Mouse (Mus musculus): ENCODE measurements around the gene Dnttip1.
"Not testable (repeated sequence)": the region's sequence is repeated elsewhere in the genome, so short reads cannot be mapped to it uniquely, and the experiment has no call there.

Dnttip1 gene

GRCm38 (mm10) chr2:164779481-164780086 is 33.8 kb downstream of the Dnttip1 start, which contains the start of gene Tnnc2:
Gene Tnnc2 (minus strand): TSS chr2:164779967.
- DNase-seq (ENCODE audit: low read depth, low spot score), result no peak

DNA sequence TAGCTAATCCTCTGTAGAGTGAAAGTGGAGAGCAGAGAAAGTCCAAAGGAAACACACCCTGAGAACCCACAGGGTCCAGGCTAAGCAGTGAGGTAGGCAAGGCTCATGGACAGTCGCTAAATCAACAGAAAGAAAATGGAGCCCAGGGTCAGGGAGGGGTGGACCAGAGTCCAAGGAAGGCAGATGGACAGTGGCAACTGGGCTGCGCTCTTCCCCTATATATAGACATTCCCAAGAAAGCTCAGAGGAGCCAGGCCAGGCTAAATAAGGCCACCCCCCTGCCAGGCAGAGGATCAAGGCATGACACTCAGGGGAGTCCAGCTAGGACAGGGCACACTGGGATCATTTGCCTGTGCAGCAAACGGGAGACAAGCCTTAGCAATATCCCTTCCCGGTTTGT is 36.1 kb downstream of the Dnttip1 start:
- DNase-seq (ENCODE audit: low read depth, low spot score), result no peak

- DNase-seq (ENCODE audit: low read depth, low spot score), result no peak
Measured at GRCm38 (mm10) chr2:164783926-164784581, 38.3 kb downstream of the Dnttip1 start.

- no peak for DNase-seq (ENCODE audit: low read depth, low spot score)
Measured at GRCm38 (mm10) chr2:164784869-164785420, 39.2 kb downstream of the Dnttip1 start.

- peak; percentile 71 for DNase-seq (ENCODE audit: low read depth, low spot score)
Measured at GRCm38 (mm10) chr2:164785481-164786387, 40.0 kb downstream of the Dnttip1 start, which contains the start of gene Snx21. Gene Snx21 (plus strand): TSS chr2:164785823.

DNA sequence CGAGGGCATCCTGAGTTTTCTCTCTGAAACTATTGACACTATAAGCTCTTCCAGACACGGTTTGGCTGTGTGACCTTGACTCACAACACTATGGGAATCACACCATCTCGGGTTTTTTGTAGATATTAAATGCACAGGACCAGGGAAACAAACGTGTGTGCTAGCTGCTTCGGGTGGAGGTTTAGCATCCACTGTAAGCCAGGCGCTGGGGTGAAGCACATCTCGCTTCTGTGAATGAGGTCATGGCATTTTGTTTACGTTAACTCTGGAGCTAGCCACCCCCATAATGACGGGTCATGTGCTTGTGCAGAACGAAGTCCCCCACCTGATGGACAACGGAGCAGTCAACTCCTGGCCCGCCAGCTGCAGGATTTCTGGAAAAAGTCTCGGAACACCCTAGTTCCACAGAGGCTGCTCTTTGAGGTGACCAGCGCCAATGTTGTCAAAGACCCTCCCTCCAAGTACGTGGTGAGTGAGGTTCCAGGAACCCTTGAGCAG is 40.7 kb downstream of the Dnttip1 start:
- DNase-seq (ENCODE audit: low read depth, low spot score), result no peak

- DNase-seq (ENCODE audit: low read depth, low spot score), result no peak
Measured at GRCm38 (mm10) chr2:164787032-164787431, 41.2 kb downstream of the Dnttip1 start.

GRCm38 (mm10) chr2:164787779-164788178 is 42.0 kb downstream of the Dnttip1 start:
- no peak for DNase-seq (ENCODE audit: low read depth, low spot score)

GRCm38 (mm10) chr2:164788411-164788810 is 42.6 kb downstream of the Dnttip1 start:
- no peak for DNase-seq (ENCODE audit: low read depth, low spot score)

DNA sequence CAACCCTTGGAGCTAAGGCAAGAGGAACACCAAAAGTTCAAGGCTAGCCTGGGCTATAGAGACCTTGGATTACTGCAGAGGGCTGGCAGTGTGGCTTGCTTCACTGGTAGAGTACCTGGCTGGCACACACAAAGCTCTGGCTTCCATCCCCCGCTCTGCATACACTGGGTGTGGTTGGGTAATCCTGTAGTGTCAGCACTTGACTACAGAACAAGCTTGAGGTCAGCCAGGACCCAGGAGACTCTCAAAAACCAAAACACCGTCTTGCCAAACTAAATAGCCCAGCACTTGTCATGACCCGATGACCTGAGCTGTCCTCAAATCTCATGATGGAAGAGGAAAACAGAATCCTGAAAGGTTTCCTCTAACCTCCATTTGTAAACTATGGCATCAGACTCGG is 44.7 kb downstream of the Dnttip1 start:
- DNase-seq (ENCODE audit: low read depth, low spot score), result no peak

GRCm38 (mm10) chr2:164791841-164792261 is 46.1 kb downstream of the Dnttip1 start:
- no peak for DNase-seq (ENCODE audit: low read depth, low spot score)

GRCm38 (mm10) chr2:164792400-164793190 is 46.8 kb downstream of the Dnttip1 start:
- DNase-seq (ENCODE audit: low read depth, low spot score), result no peak

DNA sequence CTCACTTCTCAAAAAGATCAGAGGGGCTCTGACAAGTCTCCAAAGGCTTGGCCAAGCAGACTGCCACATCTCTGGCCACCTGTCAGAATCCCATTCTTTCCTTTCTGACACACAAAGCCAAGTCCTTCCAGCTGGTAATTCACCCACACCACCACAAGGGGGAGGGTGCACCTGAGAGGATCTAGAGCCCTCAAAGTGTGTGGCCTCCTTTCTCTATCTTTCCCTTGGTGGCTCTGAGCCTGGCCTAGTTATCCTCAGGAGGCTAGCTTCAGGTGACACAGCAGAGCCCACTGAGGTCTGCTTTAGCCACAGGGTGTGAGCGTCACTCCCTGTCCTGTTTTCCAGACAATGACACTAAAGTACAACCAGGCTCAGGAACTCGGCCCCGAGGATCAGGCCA is 47.5 kb downstream of the Dnttip1 start:
- DNase-seq (ENCODE audit: low read depth, low spot score), result no peak

- no peak for DNase-seq (ENCODE audit: low read depth, low spot score)
Measured at GRCm38 (mm10) chr2:164793772-164794171, 48.0 kb downstream of the Dnttip1 start.

- peak; percentile 74 for DNase-seq (ENCODE audit: low read depth, low spot score)
Measured at GRCm38 (mm10) chr2:164794293-164794692, 48.5 kb downstream of the Dnttip1 start.

DNA sequence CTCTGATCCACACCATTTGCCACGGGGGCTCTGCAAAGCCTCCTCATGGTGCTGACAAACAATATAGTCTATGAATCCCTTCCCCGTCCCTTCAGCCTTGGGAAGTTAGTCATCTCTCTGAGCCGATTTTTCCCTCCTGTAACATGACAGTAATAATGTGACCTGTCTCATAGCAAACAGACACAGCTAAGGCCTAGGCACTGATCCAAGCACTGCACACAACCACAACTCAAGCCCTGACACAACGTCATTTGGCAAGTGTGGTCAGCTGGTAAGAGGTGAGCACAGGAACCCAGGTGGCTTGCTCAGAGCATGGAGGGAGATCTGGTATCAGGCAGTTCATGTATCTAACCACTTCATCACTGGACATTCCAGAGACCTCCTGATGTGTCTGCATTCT is 50.1 kb downstream of the Dnttip1 start:
- no peak for DNase-seq (ENCODE audit: low read depth, low spot score)

DNA sequence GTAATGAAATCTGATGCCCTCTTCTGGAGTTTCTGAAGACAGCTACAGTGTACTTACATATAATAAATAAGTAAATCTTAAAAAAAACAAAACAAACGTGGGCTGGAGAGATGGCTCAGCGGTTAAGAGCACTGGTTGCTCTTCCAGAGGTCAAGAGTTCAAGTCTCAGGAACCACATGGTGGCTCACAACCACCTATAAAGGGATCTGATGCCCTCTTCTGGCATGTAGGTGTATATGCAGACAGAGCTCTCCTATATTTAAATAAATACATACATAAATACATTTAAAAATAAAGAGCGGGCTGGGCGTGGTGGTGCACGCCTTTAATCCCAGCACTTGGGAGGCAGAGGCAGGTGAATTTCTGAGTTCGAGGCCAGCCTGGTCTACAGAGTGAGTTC is 52.8 kb downstream of the Dnttip1 start:
- not testable (repeated sequence) for DNase-seq (ENCODE audit: low read depth, low spot score)

- no peak for DNase-seq (ENCODE audit: low read depth, low spot score)
Measured at GRCm38 (mm10) chr2:164800252-164801004, 54.6 kb downstream of the Dnttip1 start.

DNA sequence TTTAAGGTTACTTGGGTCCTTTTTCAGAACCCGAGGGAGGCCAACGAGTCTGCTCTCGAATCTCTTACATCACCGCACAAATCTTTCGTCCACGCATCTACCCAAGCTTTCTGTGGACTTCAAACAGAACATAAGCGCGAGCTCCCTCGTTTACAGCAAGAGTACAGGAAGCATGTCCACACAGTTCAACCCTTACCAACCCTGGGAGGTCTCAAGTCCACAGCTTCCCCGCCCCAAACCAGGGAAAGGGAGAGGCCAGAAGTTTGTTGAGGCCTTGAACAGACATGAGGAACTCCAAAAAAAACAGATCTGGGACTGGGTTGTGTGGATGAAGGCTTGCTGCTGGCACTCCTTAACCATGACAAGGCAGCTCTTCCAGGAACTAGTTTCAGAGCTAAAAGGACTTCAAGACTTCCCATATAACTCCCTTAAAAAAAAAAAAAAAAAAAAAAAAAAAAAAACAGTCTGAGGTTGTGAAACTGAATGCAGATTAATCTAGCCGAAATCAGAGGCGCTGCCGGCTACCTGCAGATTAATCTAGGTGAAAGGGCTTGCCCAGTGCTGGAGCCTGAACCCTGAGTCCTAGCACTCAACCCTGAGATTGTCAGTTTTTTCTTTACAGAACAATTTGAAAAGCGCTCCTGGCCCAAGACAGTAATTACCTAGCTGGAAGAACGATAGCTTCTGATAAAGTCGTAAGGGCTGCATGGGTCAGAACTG is 57.6 kb downstream of the Dnttip1 start:
- DNase-seq (ENCODE audit: low read depth, low spot score), result no peak

DNA sequence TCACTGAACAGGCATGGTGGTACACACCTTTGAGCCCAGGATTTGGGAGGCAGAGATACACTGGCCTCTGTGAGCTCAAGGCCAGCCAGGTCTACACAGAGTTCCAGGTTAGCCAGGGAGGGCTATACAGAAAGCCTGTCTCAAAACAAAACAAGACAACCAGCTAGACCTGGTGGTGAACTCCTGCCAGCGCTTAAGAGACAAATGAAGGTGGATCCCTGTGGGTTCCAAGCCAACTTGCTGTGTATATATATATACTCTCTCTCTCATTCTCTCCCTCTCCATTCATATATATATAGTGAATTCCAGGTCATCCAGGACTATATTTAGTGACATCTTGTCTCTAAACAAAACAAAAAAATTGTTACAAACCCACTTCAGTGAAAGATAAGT is 58.1 kb downstream of the Dnttip1 start:
- no peak for DNase-seq (ENCODE audit: low read depth, low spot score)
